Mouse (Mus musculus) megakaryocyte, embryonic 14.5 days (primary cell): ENCODE measurements around the gene Stx11. TPM values are rescaled to one million over a fixed set of nuclear protein-coding genes. Genes with fewer than 3 reads are reported as not detected.
"Not testable (repeated sequence)": the region's sequence is repeated elsewhere in the genome, so short reads cannot be mapped to it uniquely, and the experiment has no call there.

Source experiments
- H3K27me3 ChIP-seq: replicated peaks from 2 replicates; pipeline ENCODE3; 2012; ENCODE audit warnings: inconsistent platforms
- H3K36me3 ChIP-seq: replicated peaks from 2 replicates; pipeline ENCODE3; 2012; ENCODE audit warnings: low read length, inconsistent platforms, mixed read lengths
- H3K4me1 ChIP-seq: 2 replicates; pipeline ENCODE4 v1.6.1; 2012; ENCODE audit warnings: inconsistent platforms
- H3K4me3 ChIP-seq: replicated peaks from 2 replicates; pipeline ENCODE3; 2012; ENCODE audit warnings: moderate library complexity, mild to moderate bottlenecking, inconsistent platforms
- H3K9me3 ChIP-seq: 2 replicates; pipeline ENCODE4 v1.6.1; 2012; ENCODE audit warnings: inconsistent platforms
- FLI1 ChIP-seq: IDR thresholded peaks from 2 replicates; pipeline ENCODE4 v1.6.1; 2012; ENCODE audit warnings: low read length, inconsistent platforms, mixed read lengths
- GATA1 ChIP-seq: IDR thresholded peaks from 3 replicates; pipeline ENCODE4 v1.6.1; 2012; ENCODE audit warnings: mixed read lengths, low read length, inconsistent platforms, borderline replicate concordance
- polyA plus RNA-seq: library from polyadenylated mRNA; stranded (reverse); fragments of >175 nt; gene quantifications from 2 replicates; pipeline ENCODE4 v1.2.3, GENCODE M21; 2012; ENCODE audit warnings: low replicate concordance; ENCODE audit not compliant: insufficient read depth

Stx11 gene
- polyA plus RNA-seq, 1 experiment = 81.5 TPM

GRCm38 (mm10) chr10:12963362-12964147 is 543 bp downstream of the Stx11 start:
- TF ChIP-seq GATA1 (no peak), FLI1 (no peak)
- Histone ChIP-seq H3K36me3 (peaks cover 40% of the 10 kb centered on the region), H3K4me1 (peaks cover 69% of the 10 kb centered on the region), H3K27me3 (no peaks in the 10 kb centered on the region), H3K9me3 (peaks cover 3% of the 10 kb centered on the region; the same call in 1 of the 2 replicates), H3K4me3 (peak overlapping the region; percentile 96)

- H3K27me3 ChIP-seq = no peaks in the 10 kb centered on the region
- peaks cover 3% of the 10 kb centered on the region; the same call in 1 of the 2 replicates for H3K9me3 ChIP-seq
- TF ChIP-seq FLI1 (no peak), GATA1 (no peak)
- H3K4me3 ChIP-seq = peak overlapping the region; percentile 96
- peaks cover 73% of the 10 kb centered on the region for H3K4me1 ChIP-seq
- H3K36me3 ChIP-seq = peaks cover 53% of the 10 kb centered on the region
These were observed 1.9 kb downstream of the Stx11 start for GRCm38 (mm10) chr10:12962238-12962637.

- peak overlapping the region; percentile 96 for H3K4me3 ChIP-seq
- peaks cover 3% of the 10 kb centered on the region; the same call in 1 of the 2 replicates for H3K9me3 ChIP-seq
- TF ChIP-seq GATA1 = no peak
- TF ChIP-seq FLI1 = no peak
- H3K4me1 ChIP-seq = peaks cover 77% of the 10 kb centered on the region
- peaks cover 60% of the 10 kb centered on the region for H3K36me3 ChIP-seq
- H3K27me3 ChIP-seq = no peaks in the 10 kb centered on the region
These were observed 2.6 kb downstream of the Stx11 start for GRCm38 (mm10) chr10:12961546-12961945.

- TF ChIP-seq GATA1 = no peak
- TF ChIP-seq FLI1 = no peak
- Histone ChIP-seq H3K27me3 (no peaks in the 10 kb centered on the region), H3K9me3 (peaks cover 3% of the 10 kb centered on the region; the same call in 1 of the 2 replicates), H3K4me1 (peaks cover 89% of the 10 kb centered on the region), H3K36me3 (peaks cover 95% of the 10 kb centered on the region), H3K4me3 (peak overlapping the region; percentile 38)
These were observed 6.8 kb downstream of the Stx11 start for GRCm38 (mm10) chr10:12957271-12957670.

- H3K4me3 ChIP-seq = no peak overlapping the region
- peaks cover 83% of the 10 kb centered on the region for H3K4me1 ChIP-seq
These were observed 8.3 kb downstream of the Stx11 start for GRCm38 (mm10) chr10:12955831-12956230.

GRCm38 (mm10) chr10:12951358-12951757 is 12.7 kb downstream of the Stx11 start:
- H3K4me3 ChIP-seq, H3K9me3 ChIP-seq, H3K27me3 ChIP-seq: not testable (repeated sequence)
- peaks cover 83% of the 10 kb centered on the region for H3K4me1 ChIP-seq
- peaks cover 88% of the 10 kb centered on the region for H3K36me3 ChIP-seq

More at GRCm38 (mm10) chr10:12955831-12956230, 8.3 kb downstream of the Stx11 start:
- no peak for TF ChIP-seq FLI1
- TF ChIP-seq GATA1 = no peak
- H3K9me3 ChIP-seq = peaks cover 3% of the 10 kb centered on the region; the same call in 1 of the 2 replicates
- no peaks in the 10 kb centered on the region for H3K27me3 ChIP-seq
- H3K36me3 ChIP-seq = peaks cover 87% of the 10 kb centered on the region

GRCm38 (mm10) chr10:12949299-12949698 is 14.8 kb downstream of the Stx11 start:
- TF ChIP-seq GATA1 (no peak), FLI1 (no peak)
- Histone ChIP-seq H3K4me3 (peak overlapping the region; percentile 55), H3K9me3 (no peaks in the 10 kb centered on the region), H3K36me3 (peaks cover 82% of the 10 kb centered on the region), H3K4me1 (peaks cover 72% of the 10 kb centered on the region), H3K27me3 (no peaks in the 10 kb centered on the region)

DNA sequence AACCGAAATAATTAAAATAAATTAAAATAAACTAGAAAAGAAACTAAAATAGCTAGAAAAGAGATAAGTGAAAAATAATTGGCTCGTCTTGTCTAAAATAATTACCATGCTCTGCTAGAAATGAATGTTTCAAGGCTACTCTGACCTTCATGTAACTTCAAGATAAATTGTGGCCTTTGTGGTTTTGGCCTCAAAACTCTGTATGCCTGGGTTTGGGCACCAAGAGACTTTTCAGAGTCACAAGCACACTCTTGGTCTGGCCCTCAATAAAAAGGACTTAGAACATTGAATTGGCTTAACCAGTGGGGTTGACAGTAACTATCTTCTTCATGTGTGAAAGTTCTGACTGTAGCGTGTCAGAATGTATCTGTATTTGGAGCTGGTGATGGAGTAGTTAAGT is 16.5 kb downstream of the Stx11 start:
- Histone ChIP-seq H3K27me3 (no peaks in the 10 kb centered on the region), H3K9me3 (no peaks in the 10 kb centered on the region), H3K4me3 (peak overlapping the region; percentile 20), H3K4me1 (peaks cover 71% of the 10 kb centered on the region), H3K36me3 (peaks cover 83% of the 10 kb centered on the region)
- no peak for TF ChIP-seq FLI1
- no peak for TF ChIP-seq GATA1

GRCm38 (mm10) chr10:12941018-12941761 is 22.9 kb downstream of the Stx11 start:
- TF ChIP-seq GATA1 (no peak), FLI1 (no peak)
- H3K9me3 ChIP-seq = peaks cover 10% of the 10 kb centered on the region
- peaks cover 77% of the 10 kb centered on the region for H3K36me3 ChIP-seq
- H3K4me1 ChIP-seq = peaks cover 54% of the 10 kb centered on the region
- H3K27me3 ChIP-seq = no peaks in the 10 kb centered on the region
- peak overlapping the region; percentile 23 for H3K4me3 ChIP-seq

DNA sequence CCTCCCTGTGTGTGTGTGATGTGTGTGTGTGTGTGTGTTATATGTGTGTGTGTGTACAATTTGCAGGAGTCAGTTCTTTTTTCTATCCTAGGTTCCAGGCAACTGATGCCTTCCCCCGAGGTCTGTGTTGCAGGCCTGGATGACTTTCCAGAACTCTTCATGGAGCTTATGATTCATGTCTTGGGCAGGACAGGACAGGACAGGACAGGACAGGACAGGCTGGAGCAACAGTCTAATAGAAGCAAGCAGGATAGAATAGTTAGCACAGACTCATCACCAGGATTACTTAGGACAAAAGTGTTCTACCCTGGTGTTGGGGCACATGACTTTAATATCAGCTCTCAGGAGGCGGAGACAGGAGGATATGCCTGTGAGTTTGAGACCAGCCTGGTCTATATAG is 25.3 kb downstream of the Stx11 start:
- TF ChIP-seq FLI1 (no peak), GATA1 (no peak)
- Histone ChIP-seq H3K36me3 (peaks cover 61% of the 10 kb centered on the region), H3K4me3 (no peak overlapping the region), H3K4me1 (peaks cover 56% of the 10 kb centered on the region), H3K27me3 (no peaks in the 10 kb centered on the region), H3K9me3 (peaks cover 10% of the 10 kb centered on the region)
